Mouse (Mus musculus): ENCODE results near the gene Bicd2.

- TF ChIP-seq CTCF (conservative IDR thresholded peaks at IDR 0.05; ENCODE audit: low read length) (no peak), POU5F1 (IDR thresholded peaks at IDR 0.05; ENCODE audit: borderline replicate concordance, low read length) (no peak), NANOG (IDR thresholded peaks at IDR 0.05; ENCODE audit: borderline replicate concordance, low read length) (no peak)
Observed at GRCm38 (mm10) chr13:49382997-49383396, 41.6 kb downstream of the Bicd2 start.
